Mouse (Mus musculus) c-Kit-negative CD71-positive TER-119-positive erythroid progenitor cells, embryonic 14.5 days (primary cell): ENCODE data around the gene Spock1.

Experiments used
- DNase-seq: peaks from one replicate; pipeline ENCODE4 v3.0.0-alpha.2; 2013; ENCODE audit warnings: low read depth, low spot score

Gene Spock1

DNA sequence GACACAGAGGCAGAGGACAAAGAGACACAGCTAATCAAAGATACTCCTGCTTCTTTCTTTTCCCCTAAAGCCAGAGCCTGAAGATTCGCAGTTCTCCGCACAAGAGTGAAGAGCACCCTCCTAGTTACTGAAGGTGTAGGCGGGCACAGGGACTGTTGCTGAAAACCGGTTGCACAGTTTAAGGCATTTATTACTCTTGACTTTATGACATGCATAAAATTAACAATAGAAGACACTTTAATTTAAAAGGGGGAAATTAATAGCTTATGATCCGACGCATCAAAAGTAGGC is 312.4 kb downstream of the Spock1 start:
- DNase-seq: no peak

DNA sequence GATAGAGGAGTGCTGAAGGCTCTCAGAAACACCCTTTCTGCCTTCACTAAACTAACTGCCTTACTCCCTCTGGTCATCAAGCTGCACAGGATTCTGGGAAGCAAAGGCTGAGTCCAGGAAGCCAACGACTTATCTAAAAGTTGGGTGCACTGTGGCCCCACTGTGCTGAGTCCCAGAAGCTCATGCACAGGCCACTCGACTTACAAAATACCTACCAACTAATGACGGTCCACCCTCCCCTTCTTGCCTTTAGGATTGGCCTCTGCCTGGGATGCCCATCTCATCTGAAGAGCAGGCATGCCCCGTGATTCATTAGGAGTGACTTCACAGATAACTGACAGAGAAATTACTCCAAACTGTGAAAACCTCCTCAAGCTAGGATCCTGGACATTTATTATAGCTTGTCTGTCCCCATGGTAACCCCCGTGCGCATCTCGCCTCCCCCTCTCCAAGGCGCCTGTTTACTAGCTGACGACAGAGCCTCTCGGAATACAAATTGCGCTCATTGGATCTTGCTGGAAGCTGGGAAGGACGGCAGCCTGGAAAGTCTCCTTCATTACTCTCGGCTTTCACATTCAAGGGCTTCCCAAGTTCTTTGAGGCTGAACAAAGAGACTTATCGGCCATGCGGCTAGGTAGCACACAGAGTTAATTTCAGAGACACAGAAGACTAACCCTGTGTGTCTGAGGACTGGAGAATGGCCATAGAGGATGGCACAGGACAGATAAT is 312.9 kb downstream of the Spock1 start:
- DNase-seq: no peak

DNA sequence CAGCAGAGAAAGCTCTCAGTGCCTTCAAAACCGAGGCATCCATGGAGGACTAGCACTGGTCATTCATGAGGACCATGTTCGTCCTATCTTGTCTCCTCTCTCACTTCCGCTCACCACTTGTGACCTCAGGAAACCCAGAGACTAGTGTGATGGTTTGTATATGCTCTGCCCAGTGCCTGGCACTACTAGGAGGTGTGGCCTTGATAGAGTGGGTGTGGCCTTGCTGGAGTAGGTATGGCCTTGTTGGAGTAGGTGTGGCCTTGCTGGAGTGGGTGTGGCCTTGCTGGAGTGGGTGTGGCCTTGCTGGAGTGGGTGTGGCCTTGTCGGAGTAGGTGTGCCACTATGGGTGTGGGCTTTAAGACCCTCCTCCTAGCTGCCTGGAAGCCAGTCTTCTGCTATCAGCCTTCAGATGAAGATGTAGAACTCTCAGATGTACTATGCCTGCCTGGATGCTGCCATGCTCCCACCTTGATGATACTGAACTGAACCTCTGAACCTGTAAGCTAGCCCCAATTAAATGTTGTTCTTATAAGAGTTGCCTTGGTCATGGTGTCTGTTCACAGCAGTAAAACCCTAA is 318.7 kb downstream of the Spock1 start:
- DNase-seq: peak; percentile 33

DNA sequence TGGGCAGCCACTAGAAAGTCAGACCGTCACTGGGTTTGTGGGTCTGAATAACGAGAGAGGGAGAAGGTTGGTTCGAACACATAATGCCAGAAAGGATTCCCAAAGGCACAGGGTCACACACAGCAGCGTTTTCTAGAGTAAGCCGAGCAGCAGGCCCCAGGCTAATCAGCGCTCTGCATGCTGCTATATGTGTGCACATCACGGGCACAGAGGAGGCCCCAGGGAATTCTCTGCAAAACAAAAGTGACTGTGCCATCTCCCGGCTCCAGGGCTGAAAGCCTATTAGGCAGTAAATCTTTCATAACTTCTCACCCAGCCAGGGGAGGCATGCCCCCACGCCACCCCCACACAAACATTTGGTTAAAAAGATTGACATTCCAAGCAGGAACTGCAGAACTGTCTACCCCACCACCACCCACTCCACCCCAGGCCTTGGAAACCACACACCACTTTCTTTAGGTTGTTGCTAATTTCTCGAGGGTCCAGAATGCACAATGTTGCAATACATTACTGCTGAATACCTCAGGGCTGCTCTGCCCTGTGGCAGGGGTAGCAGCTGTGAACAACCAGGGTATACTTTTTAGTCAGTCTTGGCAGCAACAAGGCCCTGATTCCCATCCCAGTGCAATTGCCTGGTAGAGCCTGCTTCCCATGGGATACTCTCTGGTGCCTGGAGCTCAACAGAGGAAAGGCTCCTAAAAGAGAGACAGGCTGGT is 319.4 kb downstream of the Spock1 start:
- no peak for DNase-seq

DNA sequence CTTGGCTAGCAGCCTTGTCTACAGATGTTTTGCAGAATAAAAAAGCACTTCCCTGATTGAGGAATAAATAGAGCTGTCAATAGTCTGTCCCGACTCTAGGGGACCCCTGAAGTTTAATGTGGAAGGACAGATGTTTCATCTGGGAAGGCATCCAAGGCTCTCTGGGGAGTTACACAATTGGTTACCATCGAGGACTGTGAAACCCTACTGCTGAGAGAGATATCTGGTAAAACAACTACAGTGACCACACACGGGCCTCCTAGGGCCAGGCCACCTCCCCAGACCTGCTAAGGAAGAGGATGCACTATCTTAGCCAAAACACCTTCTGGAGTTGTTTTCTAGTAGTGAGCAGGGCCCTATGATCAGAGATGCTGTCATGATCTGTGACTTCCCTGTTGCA is 323.0 kb downstream of the Spock1 start:
- no peak for DNase-seq

DNA sequence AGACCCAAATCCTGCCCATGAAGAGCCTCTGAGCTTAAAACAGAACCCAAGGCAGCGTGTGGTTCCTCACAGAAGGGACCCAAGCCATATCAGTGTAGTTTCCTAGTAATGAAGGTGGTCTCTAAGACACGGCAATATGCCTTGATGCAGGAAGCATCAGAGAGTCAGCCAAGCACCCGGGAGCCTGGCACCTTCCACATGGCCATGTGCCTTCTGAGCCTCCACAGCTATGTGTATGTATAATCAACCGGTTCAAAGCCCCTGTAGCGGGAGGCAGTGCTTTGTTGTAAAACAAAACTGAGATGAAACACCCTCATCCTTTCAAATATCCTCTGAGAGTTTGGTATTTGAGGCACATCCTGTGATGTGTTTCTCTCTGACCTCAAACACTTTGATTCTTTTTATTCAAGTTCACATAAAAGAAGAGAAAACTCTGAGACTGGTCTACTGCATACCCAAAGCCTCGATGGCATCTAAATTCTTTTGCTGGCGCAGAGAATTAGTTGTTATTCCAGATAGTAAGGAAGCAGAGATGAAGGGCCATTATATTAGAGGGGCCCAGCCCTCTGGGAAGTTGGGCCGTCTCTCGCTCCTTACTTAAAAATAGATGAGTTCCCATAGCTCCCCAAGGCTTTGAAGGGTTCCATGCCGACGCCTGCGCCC is 325.7 kb downstream of the Spock1 start:
- no peak for DNase-seq

DNA sequence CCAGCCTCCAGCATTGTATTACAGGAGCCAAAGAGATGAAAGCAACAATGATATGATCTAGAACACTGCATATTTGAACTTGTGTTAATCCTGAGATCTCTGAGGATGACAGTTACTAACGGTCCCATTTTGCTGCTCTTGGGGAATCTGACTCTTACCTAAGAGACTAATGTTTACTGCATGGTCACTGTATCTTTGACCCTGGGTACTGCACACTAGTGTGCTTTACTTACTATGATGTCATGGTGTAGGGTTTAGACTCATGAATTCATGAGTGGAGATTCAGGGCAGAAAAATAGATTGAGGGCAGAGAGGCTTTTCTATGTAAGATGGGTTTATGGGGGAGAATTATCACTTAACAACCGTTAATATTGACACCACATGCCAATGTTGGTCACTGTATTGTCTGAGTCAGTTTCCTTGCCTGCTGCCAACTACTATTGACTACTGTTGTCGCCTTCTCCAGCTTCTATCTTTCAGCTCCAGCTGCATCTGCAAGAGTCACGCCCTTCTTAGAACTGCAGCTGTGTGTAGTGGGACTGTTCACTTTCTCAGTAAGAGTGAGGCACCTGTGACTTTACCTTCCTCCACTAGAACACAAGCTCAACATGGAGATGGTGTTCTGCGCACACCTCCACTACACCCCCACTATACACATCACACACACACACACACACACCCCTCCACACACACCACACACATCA is 330.4 kb downstream of the Spock1 start:
- DNase-seq: peak; percentile 80

DNA sequence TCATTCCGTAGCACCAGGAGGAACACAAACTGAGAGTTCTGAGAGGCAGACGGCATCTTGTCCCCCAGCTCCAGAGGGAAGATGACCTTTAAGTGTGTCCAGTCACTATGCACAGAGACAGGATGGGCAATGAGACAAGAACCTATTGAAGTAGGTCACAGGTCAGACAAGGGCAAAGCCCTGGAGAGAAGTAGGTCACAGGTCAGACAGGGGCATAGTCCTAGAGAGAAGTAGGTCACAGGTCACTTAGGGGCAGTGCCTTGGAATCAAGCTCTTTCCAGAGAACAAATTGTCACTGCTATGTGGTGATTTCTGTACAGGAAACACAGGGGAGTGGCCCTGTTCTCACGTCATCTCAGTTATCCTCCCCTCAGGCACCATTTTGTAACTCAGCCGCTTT is 334.6 kb downstream of the Spock1 start:
- no peak for DNase-seq

DNA sequence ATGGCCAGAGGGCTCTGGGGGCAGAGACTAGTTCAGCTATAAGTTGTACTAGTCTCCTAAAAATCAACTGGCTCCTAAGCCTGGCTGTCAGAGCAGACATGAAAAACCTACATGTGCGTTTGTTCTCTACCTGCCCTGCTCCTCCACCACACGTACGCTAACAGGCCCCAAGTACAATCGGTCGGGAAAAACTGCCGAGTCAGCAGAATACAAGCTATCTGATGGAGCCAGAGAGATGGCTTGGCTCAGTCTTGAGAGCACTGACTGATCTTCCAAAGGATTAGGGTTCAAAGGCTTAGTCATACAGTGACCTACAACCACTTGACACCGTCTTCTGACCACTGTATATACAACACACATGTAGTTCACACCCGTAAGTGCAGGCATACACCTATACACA is 339.7 kb downstream of the Spock1 start:
- DNase-seq: no peak

DNA sequence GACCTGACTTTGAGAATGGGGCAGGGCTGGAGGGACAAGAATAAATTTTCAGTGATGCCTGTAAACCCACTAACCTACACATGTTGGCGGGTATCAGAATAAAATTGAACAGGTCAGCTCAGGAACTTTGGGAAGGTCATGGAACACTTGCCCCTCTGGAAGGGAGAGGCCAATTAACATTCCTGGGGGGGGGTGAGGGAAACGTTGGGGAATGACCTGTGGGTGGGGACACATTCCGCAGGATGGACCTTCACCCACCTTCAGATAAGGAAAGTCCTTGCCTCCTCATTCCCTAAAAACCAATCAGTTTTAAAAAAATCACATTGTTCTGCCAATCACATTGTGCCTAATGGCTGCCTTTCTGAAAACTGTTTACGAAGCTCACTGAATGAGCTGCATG is 352.9 kb downstream of the Spock1 start:
- no peak for DNase-seq

DNA sequence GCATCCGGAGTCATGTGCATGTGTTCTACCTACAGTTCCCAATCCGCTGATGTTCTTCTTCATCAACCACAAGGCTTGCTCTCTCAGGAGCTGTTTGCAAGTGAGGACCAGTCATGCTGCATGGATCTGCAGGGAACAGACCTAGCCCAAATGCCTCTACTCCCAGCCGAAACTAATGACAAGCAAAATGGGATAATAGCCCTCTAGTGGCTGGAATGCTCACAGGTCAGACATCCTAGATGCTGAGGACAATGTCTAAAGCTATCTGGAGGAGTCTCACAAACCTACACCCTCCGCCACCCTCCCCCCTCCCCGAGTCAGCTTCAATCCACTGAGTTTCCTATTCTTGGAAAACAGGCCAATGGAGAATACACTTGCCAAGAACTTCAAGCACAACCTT is 358.4 kb downstream of the Spock1 start:
- DNase-seq: no peak

DNA sequence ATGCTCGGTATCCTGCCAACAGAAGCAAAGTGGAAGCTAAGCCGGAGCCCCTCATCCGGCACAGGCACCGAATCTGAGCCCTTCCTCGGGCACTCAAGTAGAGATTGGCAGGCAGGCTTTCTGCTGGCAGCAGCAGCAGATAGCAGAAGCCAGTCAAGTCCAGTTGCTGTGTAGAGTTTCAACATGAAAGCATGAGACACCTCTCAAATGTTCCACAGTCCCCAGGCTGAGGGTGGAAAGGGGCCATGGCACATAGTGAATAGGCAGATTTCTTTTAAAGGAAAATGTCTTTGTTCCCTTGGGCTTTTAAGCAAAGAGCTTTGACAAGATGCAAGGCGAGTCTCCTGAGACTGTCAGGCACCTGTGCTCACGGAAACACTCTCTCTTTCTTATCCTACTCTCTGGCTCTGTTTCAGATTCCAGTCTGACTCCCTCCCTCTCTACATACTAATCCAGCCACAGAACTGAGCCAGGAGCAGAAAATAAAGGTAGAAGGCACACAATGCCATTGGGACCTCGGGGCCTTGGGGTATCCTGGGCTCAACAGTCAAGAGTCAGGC is 371.1 kb downstream of the Spock1 start:
- DNase-seq: no peak

DNA sequence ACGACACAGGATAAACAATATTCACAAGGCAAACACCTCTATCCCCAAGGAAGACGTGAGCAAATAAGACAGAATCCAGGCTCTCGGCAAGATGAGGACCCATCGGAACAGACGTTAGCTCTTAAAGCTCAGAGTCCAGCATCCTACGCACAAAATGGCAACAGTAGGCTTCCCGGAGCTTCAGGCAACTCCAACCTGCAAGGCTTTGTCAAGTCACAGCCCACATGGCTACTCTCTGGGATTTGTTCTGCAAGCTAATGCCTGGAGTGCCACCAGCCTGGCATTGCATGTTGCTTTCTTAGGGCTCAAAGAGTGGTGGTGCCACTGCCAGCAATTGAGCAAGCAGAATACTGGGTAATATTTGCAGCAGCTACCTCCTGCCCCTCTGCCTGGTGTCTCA is 373.8 kb downstream of the Spock1 start:
- DNase-seq: no peak

DNA sequence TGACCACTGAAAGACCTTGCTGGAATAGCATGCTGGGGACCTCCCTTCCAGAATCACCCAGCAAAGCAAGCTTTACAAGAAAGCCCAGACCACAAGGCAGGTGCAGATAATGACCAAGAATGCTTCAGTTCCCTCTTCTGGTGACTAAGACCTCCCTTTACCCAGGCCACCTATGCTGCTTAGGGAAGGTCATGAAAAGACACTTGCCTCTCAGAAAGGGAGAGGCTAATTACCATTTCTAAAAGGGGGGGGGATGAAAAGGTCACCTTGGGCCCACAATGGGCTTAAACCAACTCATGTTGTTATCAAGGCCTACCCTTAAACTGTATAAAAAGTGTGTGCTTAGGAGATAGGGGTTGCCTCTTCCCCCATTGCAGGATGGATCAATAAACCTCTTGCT is 382.2 kb downstream of the Spock1 start:
- no peak for DNase-seq

DNA sequence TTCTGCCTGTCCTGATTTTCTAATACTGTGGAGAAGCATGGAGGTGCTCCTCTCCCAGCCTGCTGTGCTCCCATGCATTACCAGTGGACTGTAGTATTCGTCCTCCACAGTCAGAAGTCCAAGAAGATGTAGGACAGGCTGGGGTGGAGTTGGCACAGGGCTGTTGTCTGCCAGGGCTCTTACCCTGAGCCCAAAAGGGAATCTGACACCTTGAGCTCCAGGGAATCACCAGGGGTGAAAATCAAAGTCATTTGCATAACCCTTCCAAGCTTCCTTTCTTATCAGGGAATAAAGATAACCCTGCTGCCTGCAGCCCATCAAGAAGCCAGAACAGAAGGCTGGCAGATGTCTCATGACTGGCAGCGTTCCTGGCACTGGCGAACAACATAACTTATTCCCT is 383.6 kb downstream of the Spock1 start:
- no peak for DNase-seq

DNA sequence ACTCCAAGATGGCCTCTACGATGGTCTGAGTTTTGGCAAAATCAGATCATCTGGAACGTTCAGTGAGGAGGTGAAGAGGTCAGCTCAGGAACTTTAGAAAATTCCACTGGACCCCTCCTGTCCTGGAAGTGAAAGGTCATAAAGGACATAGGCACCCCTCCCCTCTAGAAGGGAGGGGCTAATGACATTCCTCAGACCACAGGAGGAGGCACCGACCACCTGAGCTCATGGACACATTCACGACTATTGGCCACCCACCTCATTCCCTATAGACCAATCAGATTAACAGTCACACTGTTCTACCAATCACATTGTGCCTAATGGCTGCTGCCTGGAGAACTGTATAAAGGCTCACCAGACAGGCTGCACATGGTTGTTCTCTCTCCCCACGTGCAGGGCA is 384.8 kb downstream of the Spock1 start:
- no peak for DNase-seq

DNA sequence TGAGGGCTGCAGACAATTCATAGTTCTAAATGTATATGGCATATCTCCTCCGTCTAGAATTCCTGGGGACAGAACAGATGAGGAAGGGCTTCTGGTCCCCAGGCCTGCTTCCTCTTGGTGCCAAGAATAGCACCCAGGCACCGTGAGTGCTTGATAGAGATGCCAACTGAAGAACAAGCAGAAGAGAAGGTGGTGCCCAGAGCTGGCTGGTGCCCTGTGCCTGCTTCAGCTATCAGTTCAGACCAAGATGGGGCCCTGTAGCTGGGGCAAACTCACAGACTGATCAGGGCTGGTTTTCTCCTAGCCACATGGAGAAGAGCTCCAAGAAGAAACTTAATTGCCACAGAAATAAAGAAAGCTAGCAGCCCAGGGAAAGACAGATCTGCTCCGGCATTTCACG is 385.8 kb downstream of the Spock1 start:
- no peak for DNase-seq

DNA sequence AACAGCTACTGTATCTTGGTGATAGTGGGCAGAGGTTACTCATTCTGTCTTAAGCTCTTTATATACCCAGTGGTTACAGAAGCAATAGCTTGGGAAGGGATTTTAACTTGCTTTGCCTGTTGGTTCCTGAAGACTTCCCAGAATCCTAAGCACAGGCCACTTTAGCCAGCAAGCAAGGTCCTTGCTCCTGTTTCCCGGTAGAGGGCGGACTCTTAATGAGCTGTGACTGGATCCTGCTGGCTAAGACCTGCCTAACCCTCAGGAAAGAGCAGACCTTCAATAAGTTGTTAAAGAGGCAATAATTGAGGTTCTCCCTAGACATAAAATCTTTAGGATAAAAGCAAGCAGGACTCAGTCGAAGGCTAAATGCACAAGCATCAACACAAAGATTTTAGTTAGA is 387.0 kb downstream of the Spock1 start:
- DNase-seq: peak; percentile 20

DNA sequence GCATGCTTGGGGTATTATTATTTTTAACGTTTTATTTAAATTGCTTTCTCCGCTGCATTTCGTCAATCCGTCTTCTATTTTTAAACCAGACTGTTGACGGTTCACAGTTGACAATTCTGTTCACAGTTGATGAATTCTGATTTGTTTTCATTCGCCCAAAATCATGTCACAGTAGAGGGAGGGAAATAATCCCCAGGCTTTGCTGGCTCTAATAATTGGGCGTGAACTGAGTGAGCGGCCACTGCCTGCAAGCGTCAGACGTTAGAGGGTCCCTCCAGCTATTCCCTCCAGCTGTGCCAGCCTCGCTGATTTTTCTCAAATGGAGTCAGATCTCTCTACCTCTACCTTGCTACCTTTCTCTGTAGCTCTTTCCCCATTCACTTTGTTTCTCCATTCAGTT is 388.3 kb downstream of the Spock1 start:
- DNase-seq: no peak

DNA sequence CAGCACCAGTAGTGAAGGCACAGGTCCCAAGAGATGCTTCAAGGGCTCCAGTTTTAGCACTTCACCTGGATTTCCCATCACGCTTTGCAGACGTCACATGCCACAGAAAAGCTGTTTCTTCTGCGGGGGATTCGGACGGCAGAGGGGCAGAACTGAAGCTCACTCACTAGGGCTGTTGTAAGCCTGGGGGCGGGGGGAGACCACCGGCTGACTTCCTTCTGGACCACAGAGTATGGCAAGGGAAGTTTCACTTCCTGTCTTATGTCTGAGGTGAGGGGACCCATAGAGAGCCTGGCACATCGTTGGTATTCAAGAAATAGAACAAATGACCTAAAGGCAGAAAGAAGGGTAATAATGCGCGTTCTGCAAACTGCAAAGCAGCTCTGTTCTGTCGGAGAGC is 392.4 kb downstream of the Spock1 start:
- no peak for DNase-seq

DNA sequence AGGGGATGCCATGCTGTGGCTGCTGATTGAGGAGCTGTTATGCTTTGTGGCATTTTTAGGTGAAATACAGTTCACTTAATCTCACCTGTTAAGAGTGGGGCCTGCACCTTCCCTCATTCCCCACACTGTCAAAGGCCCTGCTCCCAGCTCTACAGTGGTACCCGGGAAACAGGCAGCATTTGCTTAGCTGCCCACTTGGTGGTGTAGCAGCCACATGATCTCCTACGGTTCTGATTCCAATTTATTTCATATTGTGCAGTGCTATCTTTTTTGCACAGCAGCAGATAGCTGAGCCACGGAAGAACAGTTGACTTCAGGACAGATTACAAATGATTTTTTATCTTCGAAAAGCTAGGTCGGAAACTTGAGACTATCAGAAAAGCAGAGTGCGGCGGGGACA is 406.6 kb downstream of the Spock1 start:
- DNase-seq: no peak

DNA sequence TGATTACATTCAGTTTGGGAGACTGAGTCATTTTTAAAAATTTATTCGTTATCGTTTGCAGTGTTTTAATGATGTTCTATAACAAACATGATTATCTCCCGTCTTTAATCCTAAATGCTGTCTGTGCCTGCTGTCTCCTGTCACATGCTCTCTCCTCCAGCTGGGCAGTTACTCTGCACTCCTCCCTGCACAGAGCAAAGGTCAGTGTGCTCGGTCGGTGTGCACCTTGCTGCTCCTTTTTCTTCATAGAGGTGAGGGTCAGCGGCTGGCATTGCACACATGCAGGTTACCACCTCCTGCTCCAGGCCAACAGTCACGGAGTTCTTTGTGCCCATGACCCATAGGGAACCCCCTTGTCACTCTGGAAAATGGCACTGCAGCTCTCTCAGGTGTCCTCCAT is 411.4 kb downstream of the Spock1 start:
- no peak for DNase-seq
